Mouse (Mus musculus) stomach, adult 2 months (tissue): ENCODE data around the gene Ccdc87. TPM values are rescaled to one million over a fixed set of nuclear protein-coding genes. Genes with fewer than 3 reads are reported as not detected.

Source experiments
- polyA plus RNA-seq: library from polyadenylated mRNA; depleted of rRNA; stranded (reverse); fragments of >200 nt; gene quantifications from 2 replicates; pipeline ENCODE4 v1.2.3, GENCODE M21; 2012; rRNA removed

The Ccdc87 gene
- 0.02 TPM in 1 of 2 replicates, not detected in the other for polyA plus RNA-seq

GRCm38 (mm10) chr19:4839149-4839548, at the start of gene Ccdc87, which contains the start of gene Ccs:
Gene Ccdc87, plus strand, starts transcription at chr19:4839366.
Gene Ccs, minus strand, starts transcription at chr19:4839332.

GRCm38 (mm10) chr19:4793831-4794422, 45.2 kb upstream of the Ccdc87 start, which contains the start of gene Rbm4:
Gene Rbm4, minus strand, starts transcription at chr19:4793901.

GRCm38 (mm10) chr19:4811063-4811908, 27.9 kb upstream of the Ccdc87 start, which contains the start of the genes Gm21992 and Rbm14:
Gene Gm21992, minus strand, starts transcription at chr19:4811612.
Gene Rbm14, minus strand, starts transcription at chr19:4811634.

GRCm38 (mm10) chr19:4854552-4855469, 15.6 kb downstream of the Ccdc87 start, which contains the start of gene Ctsf:
Gene Ctsf, plus strand, starts transcription at chr19:4855130.

GRCm38 (mm10) chr19:4877785-4878184, 38.6 kb downstream of the Ccdc87 start, which contains the start of gene Actn3:
Gene Actn3, minus strand, starts transcription at chr19:4877909.

GRCm38 (mm10) chr19:4878405-4879323, 39.5 kb downstream of the Ccdc87 start, which contains the start of gene Zdhhc24:
Gene Zdhhc24, plus strand, starts transcription at chr19:4878668.

Other genes starting within 250 kb of the Ccdc87 start
- 22.4 and 32.7 TPM in 2 replicates for gene Lrfn4, start 223.7 kb upstream of the Ccdc87 start, polyA plus RNA-seq
- gene Rce1, start 213.7 kb upstream of the Ccdc87 start, polyA plus RNA-seq = 65.3 and 76.9 TPM in 2 replicates
- 0.28 TPM in 1 of 2 replicates, not detected in the other for gene Gm960, start 140.7 kb upstream of the Ccdc87 start, polyA plus RNA-seq
- gene Sptbn2, start 128.2 kb upstream of the Ccdc87 start, polyA plus RNA-seq = 2.7 and 2.8 TPM in 2 replicates
- gene Rbm4b, start 82.9 kb upstream of the Ccdc87 start, polyA plus RNA-seq = 1.8 and 1.9 TPM in 2 replicates
- 7.1 and 8.2 TPM in 2 replicates for gene Rbm4, start 45.5 kb upstream of the Ccdc87 start, polyA plus RNA-seq
- gene Gm21992, start 27.8 kb upstream of the Ccdc87 start, polyA plus RNA-seq = 10.9 and 14.2 TPM in 2 replicates
- 32.4 and 33.3 TPM in 2 replicates for gene Rbm14, start 27.7 kb upstream of the Ccdc87 start, polyA plus RNA-seq
- 23.8 and 24.3 TPM in 2 replicates for gene Ccs, start within 50 bp of the Ccdc87 start, polyA plus RNA-seq
- 45.7 and 55.3 TPM in 2 replicates for gene Ctsf, start 15.8 kb downstream of the Ccdc87 start, polyA plus RNA-seq
- 1.5 and 5.9 TPM in 2 replicates for gene Actn3, start 38.5 kb downstream of the Ccdc87 start, polyA plus RNA-seq
- gene Zdhhc24, start 39.3 kb downstream of the Ccdc87 start, polyA plus RNA-seq = 12.6 and 15.1 TPM in 2 replicates
- gene Bbs1, start 67.3 kb downstream of the Ccdc87 start, polyA plus RNA-seq = 1.3 and 1.4 TPM in 2 replicates
- gene Dpp3, start 88.9 kb downstream of the Ccdc87 start, polyA plus RNA-seq = 105 and 113 TPM in 2 replicates
- gene Peli3, start 103.8 kb downstream of the Ccdc87 start, polyA plus RNA-seq = 2.4 and 2.7 TPM in 2 replicates
- 5.0 and 6.0 TPM in 2 replicates for gene Mrpl11, start 122.8 kb downstream of the Ccdc87 start, polyA plus RNA-seq
- 2.9 and 3.7 TPM in 2 replicates for gene Npas4, start 150.9 kb downstream of the Ccdc87 start, polyA plus RNA-seq
- gene Slc29a2, start 184.5 kb downstream of the Ccdc87 start, polyA plus RNA-seq = 4.5 and 5.5 TPM in 2 replicates
- 9.1 and 12.1 TPM in 2 replicates for gene B4gat1, start 199.5 kb downstream of the Ccdc87 start, polyA plus RNA-seq
- 0.42 and 2.6 TPM in 2 replicates for gene AC124502.3, start 199.5 kb downstream of the Ccdc87 start, polyA plus RNA-seq
- 70.6 and 73.0 TPM in 2 replicates for gene Brms1, start 202.0 kb downstream of the Ccdc87 start, polyA plus RNA-seq
- 15.4 and 15.8 TPM in 2 replicates for gene Rin1, start 211.1 kb downstream of the Ccdc87 start, polyA plus RNA-seq
- gene Cd248, start 228.7 kb downstream of the Ccdc87 start, polyA plus RNA-seq = 17.7 and 19.4 TPM in 2 replicates
- 55.2 and 81.3 TPM in 2 replicates for gene Tmem151a, start 246.2 kb downstream of the Ccdc87 start, polyA plus RNA-seq
- gene Yif1a, start 249.2 kb downstream of the Ccdc87 start, polyA plus RNA-seq = 124 and 160 TPM in 2 replicates